Mouse (Mus musculus): ENCODE results near the gene Styx.
"Not testable (repeated sequence)": the region's sequence is repeated elsewhere in the genome, so short reads cannot be mapped to it uniquely, and the experiment has no call there.

Styx gene

DNA sequence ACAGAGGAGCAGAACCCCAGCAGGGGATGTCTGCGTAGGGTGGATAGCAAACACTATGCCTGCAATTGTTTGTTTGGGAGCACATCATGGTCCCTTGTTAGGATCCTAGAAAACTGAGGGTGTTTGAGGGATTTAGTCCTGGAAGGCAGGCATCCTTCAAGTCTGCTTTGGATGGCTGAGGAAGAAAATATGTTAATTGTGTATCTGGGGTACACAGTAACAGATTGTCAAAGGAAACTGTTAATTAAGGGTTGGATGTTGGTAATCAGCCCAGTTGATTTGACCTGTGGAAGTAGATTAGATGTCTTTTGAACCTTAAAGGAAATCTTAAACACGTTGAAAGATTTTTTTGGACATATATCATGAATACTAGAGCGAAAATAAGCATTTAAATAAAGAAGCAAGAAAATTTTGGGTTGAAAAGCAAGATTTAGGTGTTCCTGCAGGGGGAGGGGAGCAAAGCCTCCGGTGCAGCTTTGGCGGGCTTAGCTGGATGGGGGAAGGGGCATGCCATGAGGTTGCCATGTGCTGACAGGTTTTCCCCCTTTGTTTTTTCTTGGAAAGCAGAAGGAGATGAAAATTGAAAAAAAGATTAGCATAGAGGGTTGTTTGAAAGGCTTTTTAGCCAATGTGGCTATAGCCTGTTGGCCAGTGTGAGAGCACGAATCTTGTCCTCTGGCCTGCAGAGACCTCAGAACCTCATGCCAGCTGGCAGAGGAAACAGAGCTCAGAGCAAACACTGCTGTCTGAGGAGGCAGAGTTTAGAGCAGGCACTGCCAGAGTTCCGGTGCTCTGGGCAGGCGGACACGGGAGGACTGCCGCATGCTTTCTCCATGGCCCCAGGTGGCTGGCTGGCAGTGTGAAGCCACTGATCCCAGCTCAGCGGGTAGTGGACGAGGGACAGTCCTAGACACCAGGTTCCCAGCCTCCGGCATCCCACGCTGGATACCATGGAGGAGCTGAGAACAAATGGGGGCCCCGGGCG lies 13.6 kb downstream of the Styx start:
- peak in 1 of 2 experiments; percentile 47 for DNase-seq (ENCODE audit: low spot score in 2 of 2)

- DNase-seq (ENCODE audit: low spot score in 2 of 2): no peak
These were observed 14.3 kb downstream of the Styx start for GRCm38 (mm10) chr14:45365196-45365587.

- DNase-seq (ENCODE audit: low spot score in 2 of 2): no peak
These were observed 27.9 kb downstream of the Styx start for GRCm38 (mm10) chr14:45378771-45379170.

GRCm38 (mm10) chr14:45380756-45381155 lies 29.9 kb downstream of the Styx start:
- DNase-seq (ENCODE audit: low spot score in 2 of 2): no peak

DNA sequence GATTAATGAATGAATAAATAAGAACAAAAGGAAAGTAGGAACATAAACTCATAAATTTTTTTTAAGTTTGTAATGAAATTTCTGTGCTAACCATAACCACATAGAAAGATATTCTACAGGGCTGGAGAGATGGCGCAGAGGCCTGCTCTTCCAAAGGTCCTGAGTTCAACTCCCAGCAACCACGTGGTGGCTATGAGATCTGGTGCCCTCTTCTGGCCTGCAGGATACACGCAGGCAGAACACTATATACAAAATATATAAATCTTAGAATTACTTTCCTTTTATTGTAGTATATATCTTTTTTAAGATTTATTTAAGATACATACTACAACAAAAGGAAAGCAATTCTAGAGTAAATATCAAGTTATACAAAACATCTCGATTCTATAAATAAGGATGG lies 32.0 kb downstream of the Styx start:
- no peak for DNase-seq (ENCODE audit: low spot score in 2 of 2)

DNA sequence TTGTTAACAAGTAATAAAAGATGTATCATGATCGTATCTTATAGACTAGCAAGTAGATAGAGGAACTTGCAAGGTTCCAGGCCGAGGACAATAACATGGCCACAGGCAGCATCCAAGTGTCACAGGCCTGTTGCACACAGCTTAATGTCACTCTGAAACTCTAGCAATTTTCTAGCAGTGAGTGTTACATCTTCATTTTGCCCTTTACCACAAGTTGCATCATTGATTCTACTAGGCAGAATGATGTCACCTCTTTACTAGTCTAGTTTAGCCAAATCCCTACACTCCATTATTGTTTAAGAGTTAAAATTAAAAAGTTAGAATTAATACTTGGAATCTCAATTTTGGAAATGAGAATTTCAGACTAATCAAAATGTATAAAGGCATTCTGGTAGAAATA lies 34.7 kb downstream of the Styx start:
- no peak for DNase-seq (ENCODE audit: low spot score in 2 of 2)

GRCm38 (mm10) chr14:45387480-45387879 lies 36.6 kb downstream of the Styx start:
- DNase-seq (ENCODE audit: low spot score in 2 of 2): no peak

DNA sequence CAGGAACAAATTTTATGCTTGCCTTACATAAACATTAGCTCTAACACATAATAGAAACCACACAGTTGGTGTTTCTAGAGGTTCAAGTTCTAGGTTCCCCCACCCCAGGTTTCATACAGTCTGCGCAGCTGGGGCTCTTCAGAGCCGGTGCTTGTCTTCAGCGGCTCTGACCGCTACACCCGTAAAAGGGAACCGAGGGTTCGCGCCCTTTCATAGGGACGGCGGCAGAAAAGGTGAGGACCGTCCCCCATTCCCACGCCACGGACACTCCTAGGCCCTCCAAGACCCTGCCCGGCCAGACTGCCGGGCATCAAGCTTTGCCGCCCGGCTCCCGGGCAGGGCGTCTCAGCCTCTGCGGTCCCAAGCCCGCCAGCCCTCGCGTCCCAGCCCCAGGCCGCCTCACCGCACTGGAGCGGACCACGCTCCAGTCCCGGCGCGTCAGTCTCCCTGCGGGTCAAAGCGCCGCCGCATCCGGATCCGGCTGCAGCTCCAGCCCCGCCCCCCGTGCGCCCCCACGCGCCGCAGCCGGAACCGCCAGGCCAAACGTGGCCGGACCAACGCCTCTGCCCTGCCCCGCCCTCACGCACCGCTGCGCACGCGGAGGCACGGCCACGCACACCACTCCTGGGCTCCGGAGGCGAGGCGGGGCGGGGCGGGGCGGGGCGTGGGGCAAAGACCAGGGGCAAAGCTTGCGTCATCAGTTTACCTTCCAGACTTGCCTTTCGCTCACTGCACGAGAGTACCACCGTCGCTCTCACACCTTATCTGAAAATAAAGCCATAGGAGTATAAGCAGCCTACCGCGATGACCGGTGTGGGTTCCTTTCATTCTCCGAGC lies 37.7 kb downstream of the Styx start:
- peak; percentile 86 to 92 for DNase-seq (ENCODE audit: low spot score in 2 of 2)

- no peak for DNase-seq (ENCODE audit: low spot score in 2 of 2)
These were observed 38.3 kb downstream of the Styx start for GRCm38 (mm10) chr14:45389194-45389593.

- no peak for DNase-seq (ENCODE audit: low spot score in 2 of 2)
These were observed 48.9 kb downstream of the Styx start for GRCm38 (mm10) chr14:45399836-45400235.

DNA sequence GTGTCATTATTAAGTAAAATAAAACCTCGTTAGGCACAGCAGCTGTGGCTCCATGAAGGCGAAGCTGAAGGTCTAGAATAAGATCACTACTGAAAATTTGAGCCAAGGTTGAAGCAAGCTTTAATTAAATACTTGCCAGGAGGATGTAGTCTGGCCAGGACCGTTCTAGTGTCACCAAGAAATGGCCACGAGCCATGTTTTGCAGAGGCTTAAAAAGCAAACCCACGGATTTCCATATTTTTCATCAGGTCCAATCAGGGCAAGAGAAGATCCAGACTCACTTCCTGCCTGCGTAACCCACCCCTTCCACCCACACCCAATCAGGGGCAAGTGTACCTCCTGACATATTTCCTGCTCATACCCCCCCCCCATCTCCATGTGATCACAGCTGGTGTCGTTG lies 52.8 kb downstream of the Styx start:
- no peak for DNase-seq (ENCODE audit: low spot score in 2 of 2)

DNA sequence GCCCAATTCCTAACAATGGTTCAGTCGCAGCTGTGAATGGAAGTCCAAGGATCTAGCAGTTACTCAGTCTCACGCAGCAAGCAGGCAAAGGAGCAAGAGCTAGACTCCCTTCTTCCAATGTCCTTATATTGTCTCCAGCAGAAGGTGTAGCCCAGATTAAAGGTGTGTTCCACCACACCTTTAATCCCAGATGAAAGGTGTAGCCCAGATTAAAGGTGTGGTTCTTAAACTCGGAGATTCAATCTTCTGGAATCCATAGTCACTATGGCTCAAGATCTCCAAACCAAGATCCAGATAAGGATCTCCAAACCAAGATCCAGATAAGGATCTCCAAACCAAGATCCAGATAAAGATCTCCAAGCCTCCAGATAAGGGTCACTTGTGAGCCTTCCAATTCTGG lies 53.9 kb downstream of the Styx start, which contains the start of gene Gnpnat1:
Gnpnat1 (minus strand) TSS at position 101 of the 400 bp plus-strand sequence.
- DNase-seq (ENCODE audit: low spot score in 2 of 2): not testable (repeated sequence)

- DNase-seq (ENCODE audit: low spot score in 2 of 2): no peak
These were observed 65.4 kb downstream of the Styx start for GRCm38 (mm10) chr14:45416265-45416664.

- no peak for DNase-seq (ENCODE audit: low spot score in 2 of 2)
These were observed 67.7 kb downstream of the Styx start for GRCm38 (mm10) chr14:45418553-45418952.

GRCm38 (mm10) chr14:45419323-45419722 lies 68.4 kb downstream of the Styx start:
- DNase-seq (ENCODE audit: low spot score in 2 of 2): no peak

- no peak for DNase-seq (ENCODE audit: low spot score in 2 of 2)
These were observed 71.5 kb downstream of the Styx start for GRCm38 (mm10) chr14:45422371-45422770.

DNA sequence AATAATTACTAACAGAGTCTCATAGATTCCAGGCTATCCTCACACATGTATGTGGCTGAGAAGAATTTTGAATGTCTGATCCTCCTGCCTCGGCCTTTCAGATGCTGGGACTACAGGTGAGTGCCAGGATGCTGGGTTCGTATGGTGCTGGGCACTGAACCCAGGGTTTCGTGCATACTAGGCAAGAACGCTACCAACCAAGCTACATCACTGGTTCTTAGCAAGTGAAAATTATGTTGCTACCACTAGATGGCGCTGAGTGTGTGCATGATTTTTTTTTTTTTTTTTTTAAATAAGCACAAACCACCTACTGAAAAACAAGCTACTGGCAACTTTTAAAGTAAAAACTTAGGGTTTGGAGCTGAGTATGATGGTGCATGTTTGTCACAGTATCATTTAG lies 72.3 kb downstream of the Styx start:
- no peak for DNase-seq (ENCODE audit: low spot score in 2 of 2)

DNA sequence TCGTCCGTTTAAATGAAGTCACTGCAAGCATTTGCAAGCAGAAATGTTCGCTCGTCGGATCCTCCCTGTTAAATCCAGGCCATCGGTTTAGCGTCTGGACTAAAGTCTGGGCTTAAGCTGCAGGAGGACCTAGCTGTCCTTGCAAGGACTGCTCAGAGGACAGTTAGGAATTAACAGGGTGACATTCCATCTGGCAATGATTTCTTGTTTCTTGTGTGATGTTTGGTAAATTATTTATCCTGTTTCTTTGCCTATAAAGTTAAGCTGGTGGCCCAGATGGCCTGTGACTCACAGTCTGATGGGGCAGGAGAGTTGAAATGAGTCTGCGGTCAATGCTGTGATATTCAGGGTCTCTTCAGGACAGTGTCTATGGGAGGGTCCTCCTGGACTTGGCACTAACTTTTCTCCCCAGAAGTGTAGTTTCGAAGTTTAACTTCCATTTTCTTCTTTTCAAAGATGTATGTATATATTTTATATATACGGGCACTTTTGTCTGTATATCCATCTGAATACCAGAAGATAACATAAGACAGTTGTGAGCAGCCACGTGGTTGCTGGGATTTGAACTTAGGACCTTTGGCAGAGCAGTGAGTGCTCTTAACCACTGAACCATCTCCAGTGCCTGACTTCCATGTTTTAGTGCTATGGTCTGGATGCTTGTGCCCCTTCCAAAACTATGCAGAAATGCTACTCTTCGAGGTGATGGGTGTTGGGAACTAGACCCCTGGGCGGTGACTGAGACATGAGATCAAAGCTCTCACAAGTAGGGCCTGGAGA lies 79.4 kb downstream of the Styx start:
- no peak for DNase-seq (ENCODE audit: low spot score in 2 of 2)

- no peak for DNase-seq (ENCODE audit: low spot score in 2 of 2)
These were observed 81.1 kb downstream of the Styx start for GRCm38 (mm10) chr14:45432003-45432402.

GRCm38 (mm10) chr14:45434220-45434619 lies 83.3 kb downstream of the Styx start:
- no peak for DNase-seq (ENCODE audit: low spot score in 2 of 2)

DNA sequence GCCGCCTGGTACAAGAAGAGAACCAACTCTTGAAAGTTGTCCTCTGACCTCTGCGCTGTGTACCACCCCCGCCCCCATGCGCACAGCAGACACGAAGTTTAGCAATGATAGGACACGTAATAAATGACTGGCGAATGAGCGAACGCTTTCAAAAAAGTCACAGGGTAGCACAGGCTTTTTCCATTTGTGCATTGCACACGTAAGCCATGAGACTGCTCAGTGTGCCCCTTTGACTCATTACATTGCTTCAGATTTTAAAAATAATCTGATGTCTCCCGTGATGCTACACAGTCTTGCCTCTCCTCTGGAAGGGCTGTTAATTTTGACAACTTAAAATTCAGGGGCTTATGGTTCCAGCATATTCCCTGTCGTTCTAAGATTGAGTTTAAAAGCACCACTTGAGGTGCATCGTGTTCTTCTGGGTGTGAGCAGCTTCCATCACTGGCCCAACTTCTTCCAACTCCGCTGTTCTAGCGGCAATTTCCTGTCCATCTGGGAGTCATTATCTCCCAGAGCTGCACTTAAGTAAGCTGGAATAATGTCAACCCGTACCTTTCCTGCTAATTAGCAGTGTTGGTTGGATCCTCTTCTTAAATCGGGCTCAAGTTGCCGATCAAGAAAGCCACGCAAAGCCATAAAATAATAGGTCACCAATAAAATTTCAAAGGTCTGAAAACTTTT lies 87.5 kb downstream of the Styx start:
- DNase-seq (ENCODE audit: low spot score in 2 of 2): no peak
